Mouse (Mus musculus) heart, embryonic 10.5 days (tissue): ENCODE results near the gene Bax. TPM values are rescaled to one million over a fixed set of nuclear protein-coding genes. Genes with fewer than 3 reads are reported as not detected.

Experiments used
- DNase-seq: peaks from one replicate; pipeline ENCODE4 v3.0.0-alpha.2; 2017; ENCODE audit warnings: low spot score
- H3K27ac ChIP-seq: fragments of 300-500 bp; sonication (generic); 2 replicates; pipeline ENCODE4 v1.5.1; 2016; ENCODE audit warnings: mild to moderate bottlenecking
- H3K27me3 ChIP-seq: fragments of 300-500 bp; sonication (generic); 2 replicates; pipeline ENCODE4 v1.6.1; 2016; ENCODE audit warnings: mild to moderate bottlenecking; ENCODE audit not compliant: poor library complexity, insufficient read depth, severe bottlenecking
- H3K36me3 ChIP-seq: fragments of 300-500 bp; sonication (generic); 2 replicates; pipeline ENCODE4 v1.6.1; 2016; ENCODE audit warnings: mild to moderate bottlenecking, moderate library complexity
- H3K4me1 ChIP-seq: fragments of 300-500 bp; sonication (generic); 2 replicates; pipeline ENCODE4 v1.6.1; 2016; ENCODE audit warnings: mild to moderate bottlenecking
- H3K4me3 ChIP-seq: fragments of 300-500 bp; sonication (generic); 2 replicates; pipeline ENCODE4 v1.5.1; 2016; ENCODE audit warnings: mild to moderate bottlenecking, moderate library complexity
- H3K9me3 ChIP-seq: fragments of 300-500 bp; sonication (generic); 2 replicates; pipeline ENCODE4 v1.6.1; 2016; ENCODE audit warnings: mild to moderate bottlenecking, moderate library complexity
- WGBS: fragments of 180-500 bp; shearing (Covaris S2); methylation state at CpG from one replicate; pipeline ENCODE4 v1.1.7; 2016; 5-methylcytosine and 5-hydroxymethylcytosine counted together
- microRNA-seq: library from miRNA; unstranded; fragments of <30 nt; microRNA quantifications from one replicate; pipeline ENCODE4, GENCODE M21; 2017
- polyA plus RNA-seq: library from polyadenylated mRNA; unstranded; fragments of >200 nt; fragmentation: Nextera tagmentation; extraction: Ambion mirVana; gene quantifications from 2 replicates; pipeline ENCODE4 v1.2.1, GENCODE M21; 2016

Gene Bax
- polyA plus RNA-seq, 1 experiment from 2014 or later: 244 TPM

DNA sequence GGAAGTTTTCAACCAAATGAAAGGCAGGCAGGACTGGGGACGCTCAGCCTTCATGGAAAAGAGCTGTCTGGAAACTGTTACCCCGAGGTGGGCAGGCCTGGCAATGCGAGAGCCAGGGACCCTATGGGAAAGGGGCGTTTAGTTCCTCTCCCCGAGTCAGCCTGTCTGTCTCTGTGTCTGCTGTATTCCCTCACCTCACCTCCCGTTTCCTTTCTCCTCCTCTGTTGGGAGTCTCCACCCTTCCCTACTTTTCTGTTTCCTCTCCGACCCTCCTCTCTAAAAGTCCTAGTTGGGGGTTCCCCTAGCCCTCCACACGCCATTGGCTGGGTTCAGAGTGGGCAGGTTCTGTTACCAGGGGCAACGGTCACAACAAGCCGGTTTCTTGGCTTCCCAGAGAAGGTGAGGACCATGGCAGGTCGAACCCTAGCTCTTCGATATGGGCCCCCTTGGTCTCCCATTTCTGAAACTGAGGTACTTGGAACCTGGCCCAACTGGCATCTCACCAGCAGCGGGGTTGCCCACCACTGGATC, 48.7 kb downstream of the Bax start:
- no peak for DNase-seq

GRCm38 (mm10) chr7:45415636-45416035, 51.1 kb downstream of the Bax start:
- H3K4me1 ChIP-seq: peaks cover 53% of the 10 kb centered on the region
- no peaks in the 10 kb centered on the region for H3K9me3 ChIP-seq
- H3K27ac ChIP-seq: no peak overlapping the region
- peak overlapping the region; percentile 47 for H3K4me3 ChIP-seq
- peaks cover 2% of the 10 kb centered on the region for H3K36me3 ChIP-seq
- peaks cover 97% of the 10 kb centered on the region for H3K27me3 ChIP-seq
- 13% methylated on average over 37 of the region's 37 CpGs for WGBS
- DNase-seq: no peak

More for the DNA sequence above, 48.7 kb downstream of the Bax start:
- H3K4me1 ChIP-seq: peaks cover 52% of the 10 kb centered on the region
- peaks cover 93% of the 10 kb centered on the region for H3K27me3 ChIP-seq
- peak overlapping the region; percentile 25 for H3K4me3 ChIP-seq
- H3K27ac ChIP-seq: peak overlapping the region; percentile 18; the same call in 1 of the 2 replicates
- 8% methylated on average over 13 of the region's 13 CpGs for WGBS
- H3K9me3 ChIP-seq: no peaks in the 10 kb centered on the region
- H3K36me3 ChIP-seq: peaks cover 26% of the 10 kb centered on the region

- Histone ChIP-seq H3K27me3 (peaks cover 97% of the 10 kb centered on the region), H3K36me3 (no peaks in the 10 kb centered on the region), H3K4me1 (peaks cover 45% of the 10 kb centered on the region), H3K27ac (no peak overlapping the region), H3K4me3 (peak overlapping the region; percentile 68; the same call in 1 of the 2 replicates), H3K9me3 (no peaks in the 10 kb centered on the region)
- DNase-seq: no peak
- WGBS: 39% methylated on average over 12 of the region's 12 CpGs
Observed at GRCm38 (mm10) chr7:45414740-45415224, 51.9 kb downstream of the Bax start.

DNA sequence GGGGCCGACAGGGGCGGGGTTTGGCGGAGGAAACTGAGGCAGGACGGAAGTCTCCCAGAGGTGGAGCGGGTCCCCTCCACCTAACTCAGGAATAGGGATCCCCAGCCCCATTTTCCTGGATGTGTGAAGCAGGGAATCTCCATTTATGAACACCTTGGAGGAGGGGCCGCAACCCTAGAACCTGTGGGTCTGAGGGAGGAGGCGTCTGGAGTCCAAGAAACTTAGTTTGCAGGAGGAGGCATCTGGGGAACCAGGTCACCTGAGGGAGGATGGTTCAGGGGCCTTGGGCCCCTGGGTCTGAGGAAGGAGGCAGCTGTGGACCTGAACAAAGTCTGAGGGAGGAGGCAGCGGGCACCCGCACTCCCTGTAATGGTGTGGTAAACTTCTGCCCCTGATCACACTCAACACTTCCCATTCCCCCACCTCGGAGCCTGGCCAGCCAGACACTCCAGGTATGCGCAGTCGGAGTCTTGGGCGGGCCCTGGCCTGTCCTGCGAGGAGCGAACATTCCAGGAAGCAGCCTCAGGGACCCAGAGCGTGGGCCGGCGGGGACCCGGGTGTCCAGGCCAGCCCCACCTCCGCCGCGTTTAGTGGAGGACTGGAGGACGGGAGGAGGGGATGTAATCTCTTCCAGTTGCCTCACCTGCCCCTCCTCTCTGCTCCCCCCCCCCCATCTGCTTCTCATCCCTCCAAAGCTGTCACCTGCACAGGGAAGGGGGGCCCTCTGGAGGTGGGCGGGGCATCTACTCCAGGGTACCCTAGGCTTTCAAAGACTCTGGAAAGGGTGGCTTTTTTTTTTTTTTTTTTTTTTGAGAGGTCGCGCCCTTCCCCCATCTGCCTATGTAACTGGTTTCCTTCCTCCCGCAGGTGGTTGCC, 52.6 kb downstream of the Bax start:
- Histone ChIP-seq H3K36me3 (no peaks in the 10 kb centered on the region), H3K4me1 (peaks cover 42% of the 10 kb centered on the region), H3K9me3 (no peaks in the 10 kb centered on the region), H3K27me3 (peaks cover 97% of the 10 kb centered on the region), H3K4me3 (peak overlapping the region; percentile 68), H3K27ac (peak overlapping the region; percentile 85; the same call in 1 of the 2 replicates)
- WGBS: 2% methylated on average over 26 of the region's 27 CpGs
- no peak for DNase-seq

- H3K36me3 ChIP-seq: no peaks in the 10 kb centered on the region
Observed at GRCm38 (mm10) chr7:45413113-45413863, 53.4 kb downstream of the Bax start, which contains the start of gene Ntf5. Gene Ntf5, plus strand, starts transcription at chr7:45413695.

DNA sequence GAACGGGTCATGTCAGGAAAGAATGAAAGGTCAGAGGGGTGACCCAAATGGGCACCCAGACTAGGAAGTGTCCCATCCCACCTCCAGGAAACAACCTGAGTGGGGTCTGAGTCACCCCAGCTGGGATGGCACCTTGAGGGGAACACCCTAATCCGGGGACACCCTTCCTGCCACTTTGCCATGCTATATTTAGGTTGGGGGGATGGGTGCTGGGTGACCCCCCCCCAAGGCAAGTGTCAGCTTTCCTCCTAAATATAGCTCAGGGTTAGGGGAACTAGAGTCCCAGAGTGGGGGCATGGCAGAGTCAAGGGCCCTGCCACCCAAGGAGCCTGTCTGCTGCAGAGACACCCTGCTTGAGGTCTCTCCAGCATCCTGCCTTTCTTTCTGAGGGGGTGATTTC, 54.3 kb downstream of the Bax start:
- Histone ChIP-seq H3K36me3 (no peaks in the 10 kb centered on the region), H3K9me3 (no peaks in the 10 kb centered on the region), H3K4me3 (no peak overlapping the region), H3K27me3 (peaks cover 97% of the 10 kb centered on the region), H3K27ac (no peak overlapping the region), H3K4me1 (peaks cover 34% of the 10 kb centered on the region)
- DNase-seq: no peak
- WGBS: 50% methylated on average over 2 of the region's 2 CpGs

More at GRCm38 (mm10) chr7:45413113-45413863, 53.4 kb downstream of the Bax start, which contains the start of gene Ntf5:
- DNase-seq: peak; percentile 89
- H3K27me3 ChIP-seq: peaks cover 97% of the 10 kb centered on the region
- peaks cover 41% of the 10 kb centered on the region for H3K4me1 ChIP-seq
- H3K4me3 ChIP-seq: peak within 1 kb of the TSS; percentile 68
- H3K9me3 ChIP-seq: no peaks in the 10 kb centered on the region
- 2% methylated on average over 44 of the region's 45 CpGs for WGBS
- H3K27ac ChIP-seq: peak within 1 kb of the TSS; percentile 85

Small RNA genes within 50 kb of the gene (microRNA-seq; reads per million reads assigned to microRNA genes)
- not detected for gene Gm22133

Other genes with a start within 250 kb of the Bax start
- gene Cd37, start 227.8 kb downstream of the Bax start, polyA plus RNA-seq: 1.5 and 2.3 TPM in 2 replicates
- 0.50 and 0.83 TPM in 2 replicates for gene Slc6a16, start 225.8 kb downstream of the Bax start, polyA plus RNA-seq
- gene Slc6a21, start 189.4 kb downstream of the Bax start, polyA plus RNA-seq: not detected in 2 replicates
- 13.5 and 15.2 TPM in 2 replicates for gene Trpm4, start 133.1 kb downstream of the Bax start, polyA plus RNA-seq
- 17.9 and 31.4 TPM in 2 replicates for gene Hrc, start 131.6 kb downstream of the Bax start, polyA plus RNA-seq
- 2.4 and 2.9 TPM in 2 replicates for gene Ppfia3, start 99.9 kb downstream of the Bax start, polyA plus RNA-seq
- 0.59 and 1.4 TPM in 2 replicates for gene Lin7b, start 96.3 kb downstream of the Bax start, polyA plus RNA-seq
- gene Snrnp70, start 71.2 kb downstream of the Bax start, polyA plus RNA-seq: 173 and 241 TPM in 2 replicates
- 0.28 and 0.45 TPM in 2 replicates for gene Kcna7, start 61.2 kb downstream of the Bax start, polyA plus RNA-seq
- 1.5 and 2.6 TPM in 2 replicates for gene Ntf5, start 53.2 kb downstream of the Bax start, polyA plus RNA-seq
- not detected in 2 replicates for gene Lhb, start 46.1 kb downstream of the Bax start, polyA plus RNA-seq
- 79.9 and 124 TPM in 2 replicates for gene Gys1, start 32.1 kb downstream of the Bax start, polyA plus RNA-seq
- gene Ruvbl2, start 28.8 kb downstream of the Bax start, polyA plus RNA-seq: 121 and 175 TPM in 2 replicates
- gene Ftl1, start 7.0 kb downstream of the Bax start, polyA plus RNA-seq: 4,578 and 4,939 TPM in 2 replicates
- 2.6 and 2.9 TPM in 2 replicates for gene Tulp2, start 15.0 kb upstream of the Bax start, polyA plus RNA-seq
- gene Gm45808, start 19.9 kb upstream of the Bax start, polyA plus RNA-seq: not detected in 2 replicates
- gene Dhdh, start 21.9 kb upstream of the Bax start, polyA plus RNA-seq: 5.8 and 6.1 TPM in 2 replicates
- gene Nucb1, start 43.5 kb upstream of the Bax start, polyA plus RNA-seq: 163 and 198 TPM in 2 replicates
- 28.2 and 31.2 TPM in 2 replicates for gene Ppp1r15a, start 59.4 kb upstream of the Bax start, polyA plus RNA-seq
- 0.59 and 0.64 TPM in 2 replicates for gene Plekha4, start 59.4 kb upstream of the Bax start, polyA plus RNA-seq
- gene Hsd17b14, start 88.0 kb upstream of the Bax start, polyA plus RNA-seq: 0.42 and 1.2 TPM in 2 replicates
- 76.7 and 80.8 TPM in 2 replicates for gene Bcat2, start 103.3 kb upstream of the Bax start, polyA plus RNA-seq
- gene Fgf21, start 148.6 kb upstream of the Bax start, polyA plus RNA-seq: not detected in 2 replicates
- gene Fut1, start 150.4 kb upstream of the Bax start, polyA plus RNA-seq: not detected in 2 replicates
- gene Izumo1, start 154.9 kb upstream of the Bax start, polyA plus RNA-seq: 0.25 and 0.49 TPM in 2 replicates
- gene Rasip1, start 160.6 kb upstream of the Bax start, polyA plus RNA-seq: 17.6 and 20.5 TPM in 2 replicates
- gene Mamstr, start 173.1 kb upstream of the Bax start, polyA plus RNA-seq: 1.9 and 2.3 TPM in 2 replicates
- 1.1 and 1.3 TPM in 2 replicates for gene Fut2, start 199.5 kb upstream of the Bax start, polyA plus RNA-seq
- gene Ntn5, start 217.1 kb upstream of the Bax start, polyA plus RNA-seq: 0.13 and 0.14 TPM in 2 replicates
- gene Sec1, start 227.5 kb upstream of the Bax start, polyA plus RNA-seq: 0.51 and 0.75 TPM in 2 replicates
- 3.1 and 5.1 TPM in 2 replicates for gene Car11, start 232.9 kb upstream of the Bax start, polyA plus RNA-seq
- gene Dbp, start 238.2 kb upstream of the Bax start, polyA plus RNA-seq: 2.7 and 3.2 TPM in 2 replicates
- gene Rpl18, start 248.6 kb upstream of the Bax start, polyA plus RNA-seq: 860 and 1,046 TPM in 2 replicates